Mouse (Mus musculus) mouse embryonic stem cell (cell line): ENCODE measurements at regions not wholly inside any gene's neighbourhood (a gene's known extent, or its start where the extent isn't known, plus 50 kb on each side); places are given as distances from the start of the nearest gene placed in this dataset.
"Not testable (repeated sequence)": the region's sequence is repeated elsewhere in the genome, so short reads cannot be mapped to it uniquely, and the experiment has no call there.

Source experiments
- in situ Hi-C, 2 experiments: fragments of 300-500 bp; cut with MboI; formaldehyde crosslinking; loops; 1 replicate in 1 of 2; 3 replicates in 1 of 2; pipeline ENCODE4 v1.14.3; 2019 to 2020; ENCODE audit warnings: low sequenced_read_pairs in 2 of 2, low pct_unique_long_range_greater_than_20kb in 1 of 2, mixed read lengths in 1 of 2; ENCODE audit not compliant: unreplicated experiment in 1 of 2

- in situ Hi-C loops, result no loop called here
Measured at GRCm38 (mm10) chr15:93189266-93189855, 85.6 kb downstream of the Gxylt1 start.

- in situ Hi-C loops, result no loop called here
Measured at GRCm38 (mm10) chr15:93176221-93176620, 98.8 kb downstream of the Gxylt1 start.

GRCm38 (mm10) chr15:93168784-93169183 is 106.2 kb downstream of the Gxylt1 start:
- in situ Hi-C loops, result no loop called here

GRCm38 (mm10) chr15:93167451-93167850 is 107.5 kb downstream of the Gxylt1 start:
- in situ Hi-C loops, result no loop called here

- in situ Hi-C loops, result no loop called here
Measured at GRCm38 (mm10) chr15:93161924-93162910, 112.8 kb downstream of the Gxylt1 start.

GRCm38 (mm10) chr15:93161329-93161728 is 113.7 kb downstream of the Gxylt1 start:
- in situ Hi-C loops, result no loop called here

- in situ Hi-C loops, result no loop called here
Measured at GRCm38 (mm10) chr15:93155756-93156155, 119.2 kb downstream of the Gxylt1 start.

GRCm38 (mm10) chr15:93154022-93154421 is 121.0 kb downstream of the Gxylt1 start:
- in situ Hi-C loops, result no loop called here

GRCm38 (mm10) chr15:93144899-93145298 is 130.1 kb downstream of the Gxylt1 start:
- in situ Hi-C loops, result no loop called here

- in situ Hi-C loops, result no loop called here
Measured at GRCm38 (mm10) chr15:93144264-93144663, 130.7 kb downstream of the Gxylt1 start.

- in situ Hi-C loops, result no loop called here
Measured at GRCm38 (mm10) chr15:93133379-93133778, 141.6 kb downstream of the Gxylt1 start.

GRCm38 (mm10) chr15:93131056-93131455 is 143.9 kb downstream of the Gxylt1 start:
- in situ Hi-C loops, result no loop called here

- in situ Hi-C loops, result no loop called here
Measured at GRCm38 (mm10) chr15:93125261-93125660, 149.7 kb downstream of the Gxylt1 start.

GRCm38 (mm10) chr15:93121156-93121555 is 153.8 kb downstream of the Gxylt1 start:
- in situ Hi-C loops, result no loop called here

- in situ Hi-C loops, result not testable (repeated sequence)
Measured at GRCm38 (mm10) chr15:93117806-93118205, 157.2 kb downstream of the Gxylt1 start.

GRCm38 (mm10) chr15:93115674-93116102 is 159.3 kb downstream of the Gxylt1 start:
- in situ Hi-C loops, result no loop called here

- in situ Hi-C loops, result no loop called here
Measured at GRCm38 (mm10) chr15:93104936-93105335, 170.0 kb downstream of the Gxylt1 start.

- in situ Hi-C loops, result no loop called here
Measured at GRCm38 (mm10) chr15:93103426-93103825, 171.6 kb downstream of the Gxylt1 start.

GRCm38 (mm10) chr15:93101881-93102280 is 173.1 kb downstream of the Gxylt1 start:
- in situ Hi-C loops, result no loop called here

GRCm38 (mm10) chr15:93100837-93101236 is 174.1 kb downstream of the Gxylt1 start:
- in situ Hi-C loops, result no loop called here
